Mouse (Mus musculus) hindbrain, postnatal 0 days (tissue): ENCODE measurements around the gene Gpc3. TPM values are rescaled to one million over a fixed set of nuclear protein-coding genes. Genes with fewer than 3 reads are reported as not detected.

Source experiments
- ATAC-seq: fragments of 200-750 bp; cut with Nextera tagmentation; 2 replicates; pipeline ENCODE4 v1.8.0; 2017; ENCODE audit warnings: mild to moderate bottlenecking, moderate TSS enrichment, moderate library complexity
- DNase-seq: peaks from one replicate; pipeline ENCODE4 v3.0.0-alpha.2; 2015; ENCODE audit warnings: low spot score
- H3K27ac ChIP-seq: fragments of 300-500 bp; sonication (generic); 2 replicates; pipeline ENCODE4 v1.5.1; 2014; ENCODE audit warnings: mild to moderate bottlenecking
- H3K27me3 ChIP-seq: fragments of 300-500 bp; sonication (generic); 2 replicates; pipeline ENCODE4 v1.6.1; 2014; ENCODE audit warnings: low read length, mixed read lengths; ENCODE audit not compliant: insufficient read depth
- H3K36me3 ChIP-seq: fragments of 300-500 bp; sonication (generic); 2 replicates; pipeline ENCODE4 v1.6.1; 2014; ENCODE audit warnings: low read length, mixed read lengths; ENCODE audit not compliant: insufficient read depth
- H3K4me1 ChIP-seq: fragments of 300-500 bp; sonication (generic); 2 replicates; pipeline ENCODE4 v1.6.1; 2014; ENCODE audit warnings: antibody characterized with exemption, low read length, mixed read lengths; ENCODE audit not compliant: insufficient read depth
- H3K4me2 ChIP-seq: fragments of 300-500 bp; sonication (generic); 2 replicates; pipeline ENCODE4 v1.6.1; 2014; ENCODE audit warnings: low read depth, mild to moderate bottlenecking, low read length, moderate library complexity, mixed read lengths
- H3K4me3 ChIP-seq: fragments of 300-500 bp; sonication (generic); 2 replicates; pipeline ENCODE4 v1.5.1; 2014; ENCODE audit warnings: low read length
- H3K9ac ChIP-seq: fragments of 300-500 bp; sonication (generic); replicated peaks from 2 replicates; pipeline ENCODE4 v1.6.1; 2014; ENCODE audit warnings: mild to moderate bottlenecking, low read length, moderate library complexity, mixed read lengths
- H3K9me3 ChIP-seq: fragments of 300-500 bp; sonication (generic); 2 replicates; pipeline ENCODE4 v1.6.1; 2016; ENCODE audit warnings: low read length, mixed read lengths
- CTCF ChIP-seq: IDR thresholded peaks from 2 replicates; pipeline ENCODE4 v1.5.1; 2016; ENCODE audit warnings: antibody characterized with exemption, control low read depth, low read depth
- WGBS: fragments of 180-500 bp; shearing (Covaris S2); extraction: QIAGEN DNeasy Blood & Tissue Kit; methylation state at CpG from one replicate; pipeline ENCODE4 v1.1.7; 2014; 5-methylcytosine and 5-hydroxymethylcytosine counted together
- polyA plus RNA-seq: library from polyadenylated mRNA; unstranded; fragments of >200 nt; fragmentation: Nextera tagmentation; extraction: Ambion mirVana; gene quantifications from 2 replicates; pipeline ENCODE4 v1.2.1, GENCODE M21; 2015
- total RNA-seq: library from RNA; depleted of rRNA; stranded (reverse); fragments of >200 nt; gene quantifications from 2 replicates; pipeline ENCODE4 v1.2.3, GENCODE M21; 2014

Gene Gpc3
- total and polyA plus RNA-seq, 2 experiments from 2014 or later = 33.3 to 86.1 TPM

GRCm38 (mm10) chrX:52455074-52455588, 158.6 kb downstream of the Gpc3 start:
- DNase-seq (no peak), ATAC-seq (no peak)
- Histone ChIP-seq H3K9ac (no peak overlapping the region), H3K4me2 (no peak overlapping the region), H3K4me3 (no peak overlapping the region), H3K36me3 (no peaks in the 10 kb centered on the region), H3K27me3 (no peaks in the 10 kb centered on the region), H3K9me3 (no peaks in the 10 kb centered on the region), H3K27ac (no peak overlapping the region), H3K4me1 (no peaks in the 10 kb centered on the region)
- TF ChIP-seq CTCF = no peak
- 61% methylated on average over 5 of the region's 5 CpGs for WGBS

- ATAC-seq (peak; percentile 87), DNase-seq (peak; percentile 83)
- Histone ChIP-seq H3K36me3 (no peaks in the 10 kb centered on the region), H3K9me3 (no peaks in the 10 kb centered on the region), H3K27me3 (no peaks in the 10 kb centered on the region), H3K4me1 (no peaks in the 10 kb centered on the region), H3K9ac (no peak overlapping the region), H3K4me2 (peak overlapping the region; percentile 30; the same call in 1 of the 2 replicates), H3K4me3 (0 out of 2 replicates have a peak overlapping the region, but pooled peaks have one; percentile 8), H3K27ac (no peak overlapping the region)
- TF ChIP-seq CTCF = peak; percentile 95
- WGBS = 29% methylated on average over 6 of the region's 6 CpGs
These were observed 160.1 kb downstream of the Gpc3 start for GRCm38 (mm10) chrX:52453445-52454182.

GRCm38 (mm10) chrX:52449177-52449576, 164.6 kb downstream of the Gpc3 start:
- H3K4me3 ChIP-seq = no peak overlapping the region
- H3K9ac ChIP-seq = no peak overlapping the region
- no peak overlapping the region for H3K27ac ChIP-seq
- no peaks in the 10 kb centered on the region for H3K9me3 ChIP-seq
- no peak for TF ChIP-seq CTCF
- H3K36me3 ChIP-seq = no peaks in the 10 kb centered on the region
- DNase-seq (no peak), ATAC-seq (no peak)
- WGBS = 71% methylated on average over 2 of the region's 2 CpGs
- no peaks in the 10 kb centered on the region for H3K27me3 ChIP-seq
- H3K4me2 ChIP-seq = no peak overlapping the region
- H3K4me1 ChIP-seq = no peaks in the 10 kb centered on the region

GRCm38 (mm10) chrX:52448496-52448895, 165.3 kb downstream of the Gpc3 start:
- Histone ChIP-seq H3K9ac (no peak overlapping the region), H3K27me3 (no peaks in the 10 kb centered on the region), H3K4me1 (no peaks in the 10 kb centered on the region), H3K4me2 (no peak overlapping the region), H3K27ac (no peak overlapping the region), H3K9me3 (no peaks in the 10 kb centered on the region), H3K36me3 (no peaks in the 10 kb centered on the region), H3K4me3 (no peak overlapping the region)
- DNase-seq = no peak
- 47% methylated on average over 3 of the region's 3 CpGs for WGBS
- no peak for TF ChIP-seq CTCF
- ATAC-seq = no peak

GRCm38 (mm10) chrX:52446530-52446929, 167.2 kb downstream of the Gpc3 start:
- no peak overlapping the region for H3K4me3 ChIP-seq
- ATAC-seq (no peak), DNase-seq (no peak)
- 64% methylated on average over 3 of the region's 3 CpGs for WGBS
- no peak overlapping the region for H3K27ac ChIP-seq
- H3K4me2 ChIP-seq = no peak overlapping the region
- no peak for TF ChIP-seq CTCF
- no peaks in the 10 kb centered on the region for H3K4me1 ChIP-seq
- H3K9me3 ChIP-seq = no peaks in the 10 kb centered on the region
- H3K36me3 ChIP-seq = no peaks in the 10 kb centered on the region
- no peak overlapping the region for H3K9ac ChIP-seq
- no peaks in the 10 kb centered on the region for H3K27me3 ChIP-seq

GRCm38 (mm10) chrX:52444977-52445376, 168.8 kb downstream of the Gpc3 start:
- no peaks in the 10 kb centered on the region for H3K36me3 ChIP-seq
- H3K27me3 ChIP-seq = no peaks in the 10 kb centered on the region
- ATAC-seq = no peak
- no peak overlapping the region for H3K9ac ChIP-seq
- TF ChIP-seq CTCF = no peak
- no peaks in the 10 kb centered on the region for H3K4me1 ChIP-seq
- no peak overlapping the region for H3K4me2 ChIP-seq
- no peak overlapping the region for H3K27ac ChIP-seq
- no peak overlapping the region for H3K4me3 ChIP-seq
- no peaks in the 10 kb centered on the region for H3K9me3 ChIP-seq
- no peak for DNase-seq
- WGBS = 71% methylated on average over 2 of the region's 2 CpGs

GRCm38 (mm10) chrX:52441798-52442197, 172.0 kb downstream of the Gpc3 start:
- ATAC-seq (no peak), DNase-seq (no peak)
- Histone ChIP-seq H3K27ac (no peak overlapping the region), H3K9me3 (no peaks in the 10 kb centered on the region), H3K4me3 (no peak overlapping the region), H3K36me3 (no peaks in the 10 kb centered on the region), H3K27me3 (no peaks in the 10 kb centered on the region), H3K9ac (no peak overlapping the region), H3K4me2 (no peak overlapping the region), H3K4me1 (no peaks in the 10 kb centered on the region)
- TF ChIP-seq CTCF = peak; percentile 30; the same call in 1 of the 2 replicates
- 64% methylated on average over 3 of the region's 3 CpGs for WGBS
